Mouse (Mus musculus) heart, embryonic 15.5 days (tissue): ENCODE data around the gene Irx2. TPM values are rescaled to one million over a fixed set of nuclear protein-coding genes. Genes with fewer than 3 reads are reported as not detected.

Source experiments
- ATAC-seq: fragments of 200-750 bp; cut with Nextera tagmentation; replicated peaks from 2 replicates; pipeline ENCODE4 v1.8.0; 2017; ENCODE audit warnings: low read depth, moderate TSS enrichment; ENCODE audit not compliant: insufficient number of reproducible peaks, insufficient read depth, low FRiP score
- H3K27ac ChIP-seq: fragments of 300-500 bp; sonication (generic); 2 replicates; pipeline ENCODE4 v1.5.1; 2015; ENCODE audit warnings: mild to moderate bottlenecking, inconsistent platforms
- H3K27me3 ChIP-seq: fragments of 300-500 bp; sonication (generic); 2 replicates; pipeline ENCODE4 v1.6.1; 2015; ENCODE audit warnings: inconsistent platforms
- H3K36me3 ChIP-seq: fragments of 300-500 bp; sonication (generic); 2 replicates; pipeline ENCODE4 v1.6.1; 2015; ENCODE audit warnings: mild to moderate bottlenecking, inconsistent platforms
- H3K4me1 ChIP-seq: fragments of 300-500 bp; sonication (generic); replicated peaks from 2 replicates; pipeline ENCODE4 v1.6.1; 2015; ENCODE audit warnings: inconsistent platforms
- H3K4me2 ChIP-seq: fragments of 300-500 bp; sonication (generic); 2 replicates; pipeline ENCODE4 v1.6.1; 2015; ENCODE audit warnings: inconsistent platforms, mild to moderate bottlenecking, moderate library complexity
- H3K4me3 ChIP-seq: fragments of 300-500 bp; sonication (generic); 2 replicates; pipeline ENCODE4 v1.5.1; 2015; ENCODE audit warnings: mild to moderate bottlenecking, inconsistent platforms
- H3K9ac ChIP-seq: fragments of 300-500 bp; sonication (generic); 2 replicates; pipeline ENCODE4 v1.6.1; 2015; ENCODE audit warnings: mild to moderate bottlenecking, inconsistent platforms
- H3K9me3 ChIP-seq: fragments of 300-500 bp; sonication (generic); replicated peaks from 2 replicates; pipeline ENCODE4 v1.6.1; 2016; ENCODE audit warnings: inconsistent platforms
- WGBS: fragments of 180-500 bp; shearing (Covaris S2); methylation state at CpG from one replicate; pipeline ENCODE4 v1.1.7; 2015; ENCODE audit warnings: mixed read lengths; 5-methylcytosine and 5-hydroxymethylcytosine counted together
- polyA plus RNA-seq: library from polyadenylated mRNA; unstranded; fragments of >200 nt; fragmentation: Nextera tagmentation; extraction: Ambion mirVana; gene quantifications from 2 replicates; pipeline ENCODE4 v1.2.1, GENCODE M21; 2015

Irx2 gene
- polyA plus RNA-seq = 8.9 and 11.6 TPM in 2 replicates

DNA sequence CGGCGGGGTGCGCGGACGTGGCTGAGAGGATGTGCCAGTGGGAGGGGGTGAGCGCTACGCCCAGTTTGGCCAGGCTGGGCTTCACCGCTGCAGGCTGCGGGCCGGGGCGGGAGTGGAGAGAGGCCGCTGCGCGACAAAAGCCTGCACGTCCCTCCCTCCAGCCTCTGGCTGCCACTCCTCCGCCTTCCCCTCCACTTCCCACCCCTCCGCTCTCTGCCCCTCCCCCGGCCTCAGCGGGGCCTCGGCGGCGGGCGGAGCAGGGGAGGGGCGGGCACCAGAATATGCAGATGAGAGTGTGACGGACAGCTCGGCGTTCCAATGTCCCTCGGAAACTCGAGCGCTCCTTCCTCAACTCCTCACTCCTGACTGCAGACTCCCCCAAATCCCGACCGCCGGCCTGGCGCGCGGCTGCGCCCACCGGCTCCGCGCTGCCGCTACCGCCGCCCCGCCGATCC is at the start of gene Irx2:
Gene Irx2 (plus strand): TSS at position 359 of the 455 bp plus-strand sequence.
- ATAC-seq = peak; percentile 90
- Histone ChIP-seq H3K4me1 (peaks cover 50% of the 10 kb centered on the region), H3K4me2 (peak within 1 kb of the TSS; percentile 94), H3K4me3 (peak within 1 kb of the TSS; percentile 65), H3K9me3 (no peaks in the 10 kb centered on the region), H3K9ac (peak within 1 kb of the TSS; percentile 71), H3K27ac (peak within 1 kb of the TSS; percentile 72), H3K27me3 (peaks cover 98% of the 10 kb centered on the region), H3K36me3 (no peaks in the 10 kb centered on the region)
- under 1% methylated on average over 43 of the region's 45 CpGs for WGBS

DNA sequence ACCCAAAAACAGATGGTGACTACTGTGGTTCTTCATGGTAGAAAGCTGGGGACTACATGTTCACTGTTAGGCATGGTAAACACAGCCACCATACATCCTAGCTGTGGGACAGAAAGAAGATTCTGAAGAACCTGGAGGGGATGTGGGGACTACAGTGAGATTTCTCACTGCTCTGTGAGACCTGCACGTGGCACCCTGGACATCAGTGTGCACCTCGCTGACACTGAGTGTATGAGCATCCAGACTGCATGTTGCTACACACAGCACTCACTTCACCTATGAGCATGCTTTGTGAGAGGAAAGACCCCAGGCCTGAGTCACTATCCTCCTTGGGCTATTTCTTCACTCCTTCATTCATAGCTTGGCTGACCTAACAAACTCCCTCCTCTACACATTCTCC is 47.3 kb upstream of the Irx2 start:
- WGBS = 84% methylated on average over 2 of the region's 2 CpGs
- Histone ChIP-seq H3K4me2 (no peak overlapping the region), H3K9ac (no peak overlapping the region), H3K27me3 (no peaks in the 10 kb centered on the region; the same call in 1 of the 2 replicates), H3K27ac (no peak overlapping the region), H3K4me3 (no peak overlapping the region), H3K9me3 (no peaks in the 10 kb centered on the region), H3K4me1 (no peaks in the 10 kb centered on the region), H3K36me3 (no peaks in the 10 kb centered on the region)
- no peak for ATAC-seq

DNA sequence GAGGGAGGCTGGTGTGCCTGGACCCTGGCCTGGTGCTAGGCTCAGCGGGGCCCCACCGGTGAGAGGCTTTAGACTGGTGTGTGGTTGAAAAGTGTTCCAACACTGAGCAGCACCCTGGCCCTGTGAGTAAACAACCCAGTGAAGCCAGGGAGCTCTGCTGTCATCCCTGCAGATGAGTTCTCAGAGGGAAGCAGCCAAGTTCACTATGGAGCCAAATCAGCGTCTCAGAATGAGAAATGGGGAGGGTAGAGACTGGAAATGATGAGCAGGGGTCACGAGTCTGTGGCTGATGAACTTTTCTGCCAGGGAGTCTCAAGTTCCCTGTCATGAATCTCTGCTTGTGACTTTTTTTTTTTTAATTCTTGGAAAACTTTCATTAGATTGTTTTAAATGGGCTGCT is 36.1 kb upstream of the Irx2 start:
- Histone ChIP-seq H3K4me3 (no peak overlapping the region), H3K36me3 (no peaks in the 10 kb centered on the region), H3K9ac (no peak overlapping the region), H3K27ac (no peak overlapping the region), H3K4me1 (no peaks in the 10 kb centered on the region), H3K4me2 (no peak overlapping the region), H3K9me3 (no peaks in the 10 kb centered on the region), H3K27me3 (no peaks in the 10 kb centered on the region)
- no peak for ATAC-seq
- WGBS = 50% methylated on average over 4 of the region's 4 CpGs

DNA sequence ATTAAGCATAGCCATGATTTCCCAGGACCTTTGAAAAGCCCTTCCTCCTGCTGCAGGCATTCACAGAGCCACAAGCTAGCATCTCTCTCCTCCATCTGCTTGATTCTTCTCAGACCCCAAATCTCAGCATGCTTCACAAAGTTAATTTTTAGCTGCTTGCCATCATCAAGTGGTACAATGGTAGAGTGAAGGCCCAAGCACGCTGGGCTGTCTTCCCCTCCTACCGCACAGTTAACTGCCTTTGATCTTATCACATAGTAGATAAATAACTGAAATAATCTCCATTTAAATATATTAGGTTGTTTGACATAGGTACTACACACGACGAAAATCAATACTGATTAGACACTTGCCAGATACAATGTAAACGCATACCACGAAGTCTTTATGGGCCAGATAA is 35.3 kb upstream of the Irx2 start:
- Histone ChIP-seq H3K4me3 (no peak overlapping the region), H3K36me3 (no peaks in the 10 kb centered on the region), H3K4me2 (no peak overlapping the region), H3K9ac (no peak overlapping the region), H3K27ac (no peak overlapping the region), H3K27me3 (no peaks in the 10 kb centered on the region), H3K4me1 (no peaks in the 10 kb centered on the region), H3K9me3 (no peaks in the 10 kb centered on the region)
- 58% methylated on average over 6 of the region's 6 CpGs for WGBS
- ATAC-seq = no peak

DNA sequence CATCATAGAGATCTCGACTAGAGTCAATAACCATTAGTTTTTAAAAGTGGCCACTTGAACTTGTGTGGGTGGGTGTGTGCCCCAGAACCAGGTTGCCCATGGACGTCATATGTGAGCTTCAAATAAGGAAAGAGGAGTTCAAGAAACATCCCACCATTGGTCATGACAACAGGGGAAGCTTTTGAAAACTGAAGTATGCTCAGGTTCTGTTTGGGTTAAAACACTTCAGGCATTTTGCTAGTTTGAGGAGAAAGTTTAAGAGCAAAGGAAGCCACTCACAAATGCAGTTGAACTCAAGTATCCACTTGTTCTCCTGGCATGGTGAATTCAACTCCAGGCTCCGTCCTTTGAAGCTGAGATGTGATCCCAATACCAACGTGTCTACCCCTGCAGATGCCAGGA is 34.9 kb upstream of the Irx2 start:
- no peak overlapping the region for H3K9ac ChIP-seq

DNA sequence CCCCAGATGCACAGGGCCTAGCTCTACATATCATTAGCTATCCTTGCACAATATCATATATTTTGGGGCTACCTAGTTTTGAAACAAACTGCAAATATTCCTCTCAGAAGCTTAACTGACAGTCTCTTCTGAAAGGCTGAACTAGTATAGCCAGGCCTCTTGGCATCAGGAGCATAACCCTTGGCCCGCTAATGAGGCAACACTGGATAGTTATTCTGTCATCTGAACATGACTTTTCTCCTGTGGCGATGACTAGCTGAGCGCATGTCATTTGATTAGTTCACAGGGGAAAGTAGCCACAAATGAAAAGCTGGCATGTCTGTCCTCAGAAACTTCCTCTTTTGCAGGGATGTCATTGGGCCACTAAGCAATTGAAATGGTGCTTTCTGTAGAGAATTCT is 29.4 kb upstream of the Irx2 start:
- H3K27ac ChIP-seq = no peak overlapping the region
- no peaks in the 10 kb centered on the region for H3K36me3 ChIP-seq
- H3K4me3 ChIP-seq = no peak overlapping the region
- no peak for ATAC-seq
- 85% methylated on average over 3 of the region's 3 CpGs for WGBS
- no peaks in the 10 kb centered on the region for H3K27me3 ChIP-seq
- no peak overlapping the region for H3K9ac ChIP-seq
- H3K4me2 ChIP-seq = no peak overlapping the region
- no peaks in the 10 kb centered on the region for H3K9me3 ChIP-seq
- no peaks in the 10 kb centered on the region for H3K4me1 ChIP-seq

More for the DNA sequence above, 34.9 kb upstream of the Irx2 start:
- 52% methylated on average over 4 of the region's 4 CpGs for WGBS
- Histone ChIP-seq H3K4me3 (no peak overlapping the region), H3K4me2 (no peak overlapping the region), H3K36me3 (no peaks in the 10 kb centered on the region), H3K27me3 (no peaks in the 10 kb centered on the region), H3K4me1 (no peaks in the 10 kb centered on the region), H3K27ac (no peak overlapping the region), H3K9me3 (no peaks in the 10 kb centered on the region)
- ATAC-seq = no peak

DNA sequence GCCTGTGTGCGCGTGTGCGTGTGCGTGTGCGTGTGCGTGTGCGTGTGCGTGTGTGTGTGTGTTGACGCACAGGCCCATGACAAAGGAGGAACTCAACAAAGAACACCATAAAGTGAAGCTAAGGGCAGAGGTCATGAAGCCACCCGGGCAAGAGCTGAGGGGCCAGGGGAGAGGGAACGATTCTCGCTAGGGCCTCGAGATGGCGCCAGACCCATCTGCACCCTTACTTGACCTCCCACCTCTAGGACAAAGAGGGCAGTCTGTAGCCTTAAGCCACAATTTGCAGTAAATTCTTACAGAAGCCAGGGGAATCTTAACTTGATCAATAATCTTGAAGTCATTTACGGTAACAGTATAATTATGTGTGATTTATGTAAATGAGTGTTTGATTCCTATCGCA is 19.9 kb upstream of the Irx2 start:
- WGBS = 69% methylated on average over 16 of the region's 16 CpGs

DNA sequence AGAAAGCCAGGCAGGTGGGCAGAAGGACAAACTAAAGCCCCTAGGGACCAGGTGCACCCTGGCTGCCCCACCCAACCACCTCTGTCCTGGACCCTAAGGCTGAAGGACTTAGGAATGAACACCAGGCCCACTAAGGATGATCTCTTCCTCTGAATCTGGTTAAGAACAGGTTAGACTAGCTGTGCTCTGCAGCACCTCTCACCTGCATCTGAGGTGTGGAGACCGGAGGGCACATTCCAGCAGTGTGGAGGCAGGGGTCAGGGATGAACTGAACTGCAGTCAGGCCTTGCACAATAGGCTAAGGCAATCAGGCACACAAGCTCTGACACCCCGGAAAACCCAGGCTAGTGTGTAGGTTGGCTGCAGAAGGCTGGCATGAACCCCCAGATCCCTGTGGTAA is 18.3 kb upstream of the Irx2 start:
- 93% methylated on average over 2 of the region's 2 CpGs for WGBS
- H3K4me2 ChIP-seq = no peak overlapping the region
- no peak overlapping the region for H3K9ac ChIP-seq
- no peaks in the 10 kb centered on the region for H3K27me3 ChIP-seq
- H3K4me1 ChIP-seq = no peaks in the 10 kb centered on the region
- no peaks in the 10 kb centered on the region for H3K9me3 ChIP-seq
- no peaks in the 10 kb centered on the region for H3K36me3 ChIP-seq
- ATAC-seq = no peak
- no peak overlapping the region for H3K27ac ChIP-seq
- no peak overlapping the region for H3K4me3 ChIP-seq

More for the DNA sequence above, 19.9 kb upstream of the Irx2 start:
- Histone ChIP-seq H3K4me2 (no peak overlapping the region), H3K4me3 (no peak overlapping the region), H3K27ac (no peak overlapping the region), H3K36me3 (no peaks in the 10 kb centered on the region), H3K4me1 (no peaks in the 10 kb centered on the region), H3K9ac (no peak overlapping the region), H3K27me3 (no peaks in the 10 kb centered on the region), H3K9me3 (no peaks in the 10 kb centered on the region)
- no peak for ATAC-seq

DNA sequence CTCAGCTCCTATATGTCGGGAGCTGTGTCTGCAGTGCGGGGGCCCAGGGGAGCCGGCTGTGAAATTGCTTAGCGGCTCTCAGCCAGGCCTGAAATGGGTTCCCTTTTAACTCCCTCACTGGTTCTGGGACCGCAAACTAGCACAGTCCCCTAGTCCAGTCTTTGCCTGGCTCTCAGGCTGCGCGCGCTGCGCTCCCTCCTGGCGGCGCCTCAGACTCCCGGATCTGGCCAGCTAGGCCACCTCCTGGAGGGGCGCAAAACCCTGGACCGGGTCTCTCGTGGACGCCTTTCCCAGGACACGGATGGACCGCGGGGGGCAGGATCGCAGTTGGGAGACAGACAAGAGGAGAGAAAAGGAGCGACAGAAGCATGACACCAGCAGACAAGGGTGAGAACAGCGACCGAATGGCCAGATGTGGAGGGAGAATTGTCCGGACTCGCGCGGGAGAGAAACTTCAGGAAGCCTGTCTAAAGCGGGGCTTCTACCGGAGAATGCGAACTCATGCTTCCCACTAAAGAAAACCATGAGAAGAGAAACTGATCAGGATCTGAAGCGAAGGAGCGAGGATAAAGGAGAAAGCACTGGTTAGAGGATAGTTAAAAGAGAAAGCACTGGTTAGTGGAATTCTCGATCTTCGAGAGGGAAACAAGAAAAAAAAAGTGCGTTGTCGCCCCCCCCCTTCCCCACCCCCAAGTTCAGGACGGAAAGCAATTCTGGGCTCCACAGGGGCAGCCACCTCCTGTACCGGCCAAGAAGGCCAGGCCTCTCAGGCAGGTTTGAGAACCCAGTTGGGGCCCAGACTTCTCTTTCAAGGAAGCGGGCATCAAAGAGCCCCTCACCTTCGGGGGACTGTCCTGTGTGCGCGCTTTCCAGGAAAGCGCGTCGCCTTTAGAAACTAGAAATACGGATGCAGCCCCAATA is 4.4 kb upstream of the Irx2 start:
- H3K9me3 ChIP-seq = no peaks in the 10 kb centered on the region
- peak overlapping the region; percentile 74 for H3K4me2 ChIP-seq
- peak overlapping the region; percentile 46 for H3K4me3 ChIP-seq
- no peak overlapping the region for H3K27ac ChIP-seq
- peaks cover 86% of the 10 kb centered on the region for H3K27me3 ChIP-seq
- whole genome bisulfite sequencing = 2% methylated on average over 46 of the region's 46 CpGs
- no peaks in the 10 kb centered on the region for H3K36me3 ChIP-seq
- peaks cover 32% of the 10 kb centered on the region for H3K4me1 ChIP-seq
- ATAC-seq = no peak
- H3K9ac ChIP-seq = peak overlapping the region; percentile 32

DNA sequence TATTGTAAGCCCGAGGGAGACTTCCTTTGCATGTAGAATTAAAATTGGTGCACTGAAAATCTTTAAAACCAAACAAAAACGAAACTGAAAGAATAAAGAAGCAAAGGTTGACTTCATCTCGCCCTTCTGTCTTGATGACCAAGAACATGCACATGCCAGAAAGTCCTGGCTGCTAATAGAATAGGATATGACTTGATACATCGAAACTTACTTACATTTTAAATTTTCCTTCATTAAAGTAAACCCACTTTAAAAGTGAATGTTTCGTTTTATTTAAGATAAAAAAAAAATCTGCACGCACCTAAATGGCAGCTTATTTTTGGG is 3.8 kb upstream of the Irx2 start:
- Histone ChIP-seq H3K4me2 (peak overlapping the region; percentile 74), H3K27me3 (peaks cover 91% of the 10 kb centered on the region), H3K9me3 (no peaks in the 10 kb centered on the region), H3K9ac (peak overlapping the region; percentile 32; the same call in 1 of the 2 replicates), H3K27ac (no peak overlapping the region), H3K4me3 (peak overlapping the region; percentile 46), H3K36me3 (no peaks in the 10 kb centered on the region), H3K4me1 (peaks cover 35% of the 10 kb centered on the region)
- no peak for ATAC-seq
- 7% methylated on average over 6 of the region's 6 CpGs for WGBS

DNA sequence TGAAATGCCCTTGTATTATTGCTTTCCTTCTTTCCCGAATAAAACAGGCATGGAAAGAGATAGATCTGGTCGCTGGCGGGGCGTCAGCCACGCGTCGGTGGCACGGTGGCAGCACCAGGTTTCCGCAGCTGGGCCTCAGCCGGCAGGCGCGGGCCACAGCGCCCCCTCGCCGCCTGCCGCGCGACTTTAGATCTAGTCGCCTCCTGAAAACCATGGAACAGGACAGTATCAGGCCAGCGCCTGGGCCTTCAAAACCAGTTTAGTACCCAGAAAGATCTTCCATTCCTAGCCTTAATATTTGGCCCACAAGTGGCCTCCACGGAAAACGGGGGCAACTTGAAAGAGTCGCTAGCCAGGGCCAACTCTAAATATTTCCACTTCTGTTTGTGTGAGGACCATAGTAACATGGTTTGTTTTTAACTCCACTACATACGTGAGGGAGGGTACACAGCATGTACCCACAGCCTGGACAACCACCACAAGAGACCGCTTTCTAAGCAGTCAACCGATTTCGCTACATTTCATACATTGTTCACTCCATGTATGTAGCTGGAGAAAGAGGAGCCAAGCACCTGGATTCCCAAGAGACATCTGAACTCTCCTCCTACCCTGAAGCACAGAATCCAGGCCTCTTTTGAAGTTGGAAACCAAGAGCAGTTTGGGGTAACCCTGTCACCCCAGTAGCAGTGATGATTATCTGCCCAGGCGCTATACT is 3.2 kb upstream of the Irx2 start:
- Histone ChIP-seq H3K36me3 (no peaks in the 10 kb centered on the region), H3K4me2 (peak overlapping the region; percentile 74), H3K4me3 (peak overlapping the region; percentile 46), H3K4me1 (peaks cover 37% of the 10 kb centered on the region), H3K27ac (no peak overlapping the region), H3K9ac (no peak overlapping the region), H3K27me3 (peaks cover 97% of the 10 kb centered on the region), H3K9me3 (no peaks in the 10 kb centered on the region)
- no peak for ATAC-seq
- WGBS = 16% methylated on average over 28 of the region's 28 CpGs
